Mouse (Mus musculus): Measurements from ENCODE around the gene Tubgcp6. TPM values are rescaled to one million over a fixed set of nuclear protein-coding genes. Genes with fewer than 3 reads are reported as not detected.

Gene Tubgcp6
- polyA plus RNA-seq, 1 experiment from 2014 or later: 15.6 TPM

- DNase-seq (ENCODE audit: low spot score): no peak
- no peak for ATAC-seq (replicated peaks; ENCODE audit: insufficient number of reproducible peaks, low FRiP score, low TSS enrichment, low read depth)
- no peak overlapping the region for H3K9ac ChIP-seq (replicated peaks; ENCODE audit: low read length)
- H3K4me3 ChIP-seq (ENCODE audit: low read depth, low read length): no peak overlapping the region
- no peak overlapping the region for H3K27ac ChIP-seq (replicated peaks; ENCODE audit: low read depth, low read length)
- H3K9me3 ChIP-seq (replicated peaks; ENCODE audit: control insufficient read depth, low read length): no peaks in the 10 kb centered on the region
- no peak overlapping the region for H3K4me2 ChIP-seq (ENCODE audit: low read depth, low read length)
- H3K36me3 ChIP-seq (replicated peaks; ENCODE audit: control insufficient read depth, insufficient read depth, low read depth, low read length): peaks cover 2% of the 10 kb centered on the region
- no peaks in the 10 kb centered on the region for H3K27me3 ChIP-seq (ENCODE audit: control insufficient read depth, insufficient read depth, low read length)
- peaks cover 8% of the 10 kb centered on the region; the same call in 1 of the 2 replicates for H3K4me1 ChIP-seq (ENCODE audit: control insufficient read depth, insufficient read depth, low read length)
Observed at GRCm38 (mm10) chr15:89118007-89118406, 4.9 kb downstream of the Tubgcp6 start.

- Histone ChIP-seq H3K4me3 (ENCODE audit: low read depth, low read length) (no peak overlapping the region), H3K9ac (replicated peaks; ENCODE audit: low read length) (no peak overlapping the region), H3K4me2 (ENCODE audit: low read depth, low read length) (no peak overlapping the region), H3K27me3 (ENCODE audit: control insufficient read depth, insufficient read depth, low read length) (no peaks in the 10 kb centered on the region), H3K9me3 (replicated peaks; ENCODE audit: control insufficient read depth, low read length) (no peaks in the 10 kb centered on the region), H3K4me1 (ENCODE audit: control insufficient read depth, insufficient read depth, low read length) (no peaks in the 10 kb centered on the region), H3K27ac (replicated peaks; ENCODE audit: low read depth, low read length) (no peak overlapping the region), H3K36me3 (replicated peaks; ENCODE audit: control insufficient read depth, insufficient read depth, low read depth, low read length) (peaks cover 8% of the 10 kb centered on the region)
- DNase-seq (ENCODE audit: low spot score) (no peak), ATAC-seq (replicated peaks; ENCODE audit: insufficient number of reproducible peaks, low FRiP score, low TSS enrichment, low read depth) (no peak)
- WGBS: 78% methylated on average over 9 of the region's 9 CpGs
Observed at GRCm38 (mm10) chr15:89110147-89110546, 12.8 kb downstream of the Tubgcp6 start.

DNA sequence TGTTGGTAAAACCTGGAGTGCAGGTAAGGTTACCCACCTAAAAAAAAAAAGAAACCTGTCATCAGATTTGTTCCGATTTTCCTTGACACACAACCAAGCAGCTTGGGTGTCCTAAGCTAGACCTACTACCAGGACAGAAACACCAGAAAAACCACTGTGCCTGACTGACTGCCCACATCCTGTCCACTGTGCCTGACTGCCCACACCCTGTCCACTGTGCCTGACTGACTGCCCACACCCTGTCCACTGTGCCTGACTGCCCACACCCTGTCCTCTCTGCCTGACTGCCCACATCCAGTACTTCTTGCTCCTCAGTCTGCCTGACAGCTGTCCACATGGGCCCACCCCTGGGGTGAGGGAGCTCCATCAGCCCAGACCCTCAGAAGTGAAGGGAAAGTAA is 15.9 kb downstream of the Tubgcp6 start:
- H3K27ac ChIP-seq (replicated peaks; ENCODE audit: low read depth, low read length): no peak overlapping the region
- H3K4me3 ChIP-seq (ENCODE audit: low read depth, low read length): no peak overlapping the region
- H3K9ac ChIP-seq (replicated peaks; ENCODE audit: low read length): no peak overlapping the region
- H3K4me1 ChIP-seq (ENCODE audit: control insufficient read depth, insufficient read depth, low read length): no peaks in the 10 kb centered on the region
- H3K4me2 ChIP-seq (ENCODE audit: low read depth, low read length): no peak overlapping the region
- no peak for DNase-seq (ENCODE audit: low spot score)
- no peak for ATAC-seq (replicated peaks; ENCODE audit: insufficient number of reproducible peaks, low FRiP score, low TSS enrichment, low read depth)
- H3K27me3 ChIP-seq (ENCODE audit: control insufficient read depth, insufficient read depth, low read length): no peaks in the 10 kb centered on the region
- peaks cover 11% of the 10 kb centered on the region for H3K36me3 ChIP-seq (replicated peaks; ENCODE audit: control insufficient read depth, insufficient read depth, low read depth, low read length)
- H3K9me3 ChIP-seq (replicated peaks; ENCODE audit: control insufficient read depth, low read length): no peaks in the 10 kb centered on the region
- 88% methylated on average over 1 of the region's 1 CpGs for WGBS

GRCm38 (mm10) chr15:89106073-89106472 is 16.8 kb downstream of the Tubgcp6 start:
- no peaks in the 10 kb centered on the region for H3K9me3 ChIP-seq (replicated peaks; ENCODE audit: control insufficient read depth, low read length)
- ATAC-seq (replicated peaks; ENCODE audit: insufficient number of reproducible peaks, low FRiP score, low TSS enrichment, low read depth) (no peak), DNase-seq (ENCODE audit: low spot score) (no peak)
- no peak overlapping the region for H3K4me3 ChIP-seq (ENCODE audit: low read depth, low read length)
- WGBS: 87% methylated on average over 13 of the region's 13 CpGs
- H3K36me3 ChIP-seq (replicated peaks; ENCODE audit: control insufficient read depth, insufficient read depth, low read depth, low read length): peaks cover 18% of the 10 kb centered on the region
- H3K4me1 ChIP-seq (ENCODE audit: control insufficient read depth, insufficient read depth, low read length): no peaks in the 10 kb centered on the region
- H3K27me3 ChIP-seq (ENCODE audit: control insufficient read depth, insufficient read depth, low read length): no peaks in the 10 kb centered on the region
- H3K9ac ChIP-seq (replicated peaks; ENCODE audit: low read length): no peak overlapping the region
- H3K27ac ChIP-seq (replicated peaks; ENCODE audit: low read depth, low read length): no peak overlapping the region
- no peak overlapping the region for H3K4me2 ChIP-seq (ENCODE audit: low read depth, low read length)

- ATAC-seq (replicated peaks; ENCODE audit: insufficient number of reproducible peaks, low FRiP score, low TSS enrichment, low read depth) (no peak), DNase-seq (ENCODE audit: low spot score) (no peak)
- H3K9ac ChIP-seq (replicated peaks; ENCODE audit: low read length): no peak overlapping the region
- no peaks in the 10 kb centered on the region for H3K4me1 ChIP-seq (ENCODE audit: control insufficient read depth, insufficient read depth, low read length)
- no peak overlapping the region for H3K4me2 ChIP-seq (ENCODE audit: low read depth, low read length)
- WGBS: 92% methylated on average over 8 of the region's 8 CpGs
- H3K4me3 ChIP-seq (ENCODE audit: low read depth, low read length): no peak overlapping the region
- H3K36me3 ChIP-seq (replicated peaks; ENCODE audit: control insufficient read depth, insufficient read depth, low read depth, low read length): peaks cover 18% of the 10 kb centered on the region
- H3K27ac ChIP-seq (replicated peaks; ENCODE audit: low read depth, low read length): no peak overlapping the region
- no peaks in the 10 kb centered on the region for H3K27me3 ChIP-seq (ENCODE audit: control insufficient read depth, insufficient read depth, low read length)
- H3K9me3 ChIP-seq (replicated peaks; ENCODE audit: control insufficient read depth, low read length): no peaks in the 10 kb centered on the region
Observed at GRCm38 (mm10) chr15:89104425-89104824, 18.5 kb downstream of the Tubgcp6 start.

DNA sequence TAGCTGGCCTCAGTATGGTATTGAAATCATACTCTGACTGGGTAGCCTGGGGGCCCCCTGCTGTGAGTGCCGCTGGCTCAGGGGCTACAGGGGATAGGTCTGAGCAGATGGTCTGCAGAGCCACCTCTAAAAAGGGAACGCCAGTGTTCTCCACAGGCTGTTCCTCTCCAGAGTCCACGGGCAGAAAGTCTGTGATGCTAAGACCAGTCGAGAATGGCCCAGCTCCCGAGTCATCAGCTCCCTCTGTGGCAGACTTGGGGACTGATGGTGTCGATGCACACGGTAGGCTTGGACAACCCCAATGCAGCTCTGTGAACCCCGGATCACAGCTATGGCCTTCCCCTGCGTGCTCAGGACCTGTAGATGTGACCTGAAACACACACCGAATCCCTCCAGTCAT is 19.0 kb downstream of the Tubgcp6 start:
- ATAC-seq (replicated peaks; ENCODE audit: insufficient number of reproducible peaks, low FRiP score, low TSS enrichment, low read depth) (no peak), DNase-seq (ENCODE audit: low spot score) (no peak)
- no peak overlapping the region for H3K9ac ChIP-seq (replicated peaks; ENCODE audit: low read length)
- H3K4me2 ChIP-seq (ENCODE audit: low read depth, low read length): no peak overlapping the region
- no peak overlapping the region for H3K4me3 ChIP-seq (ENCODE audit: low read depth, low read length)
- H3K27me3 ChIP-seq (ENCODE audit: control insufficient read depth, insufficient read depth, low read length): no peaks in the 10 kb centered on the region
- no peak overlapping the region for H3K27ac ChIP-seq (replicated peaks; ENCODE audit: low read depth, low read length)
- 88% methylated on average over 10 of the region's 10 CpGs for WGBS
- no peaks in the 10 kb centered on the region for H3K4me1 ChIP-seq (ENCODE audit: control insufficient read depth, insufficient read depth, low read length)
- H3K36me3 ChIP-seq (replicated peaks; ENCODE audit: control insufficient read depth, insufficient read depth, low read depth, low read length): peaks cover 18% of the 10 kb centered on the region
- no peaks in the 10 kb centered on the region for H3K9me3 ChIP-seq (replicated peaks; ENCODE audit: control insufficient read depth, low read length)

DNA sequence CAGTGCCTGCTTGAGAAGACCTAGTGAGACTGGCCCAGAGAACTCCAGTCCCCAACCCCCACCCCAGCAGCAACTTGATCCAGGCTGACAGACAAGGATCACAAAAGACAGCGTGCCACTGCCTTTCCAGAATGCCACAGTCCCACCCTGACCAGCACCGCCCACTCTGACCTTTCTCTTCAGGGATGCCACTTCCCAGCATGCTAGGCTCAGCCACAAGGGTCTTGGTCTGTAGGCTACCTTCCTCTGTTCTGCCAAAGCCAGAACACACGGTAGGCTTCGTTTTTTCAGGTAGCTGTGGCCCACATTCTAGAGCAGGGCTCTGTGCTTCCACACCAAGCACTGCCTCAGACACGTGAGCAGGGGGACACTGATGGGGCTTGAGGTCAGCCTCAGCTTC is 20.3 kb downstream of the Tubgcp6 start:
- no peak overlapping the region for H3K27ac ChIP-seq (replicated peaks; ENCODE audit: low read depth, low read length)
- peaks cover 15% of the 10 kb centered on the region for H3K36me3 ChIP-seq (replicated peaks; ENCODE audit: control insufficient read depth, insufficient read depth, low read depth, low read length)
- 72% methylated on average over 5 of the region's 5 CpGs for WGBS
- H3K4me1 ChIP-seq (ENCODE audit: control insufficient read depth, insufficient read depth, low read length): no peaks in the 10 kb centered on the region
- DNase-seq (ENCODE audit: low spot score) (no peak), ATAC-seq (replicated peaks; ENCODE audit: insufficient number of reproducible peaks, low FRiP score, low TSS enrichment, low read depth) (no peak; the same call in 1 of the 2 replicates)
- no peak overlapping the region for H3K4me2 ChIP-seq (ENCODE audit: low read depth, low read length)
- H3K9ac ChIP-seq (replicated peaks; ENCODE audit: low read length): no peak overlapping the region
- no peaks in the 10 kb centered on the region for H3K27me3 ChIP-seq (ENCODE audit: control insufficient read depth, insufficient read depth, low read length)
- H3K4me3 ChIP-seq (ENCODE audit: low read depth, low read length): no peak overlapping the region
- no peaks in the 10 kb centered on the region for H3K9me3 ChIP-seq (replicated peaks; ENCODE audit: control insufficient read depth, low read length)

DNA sequence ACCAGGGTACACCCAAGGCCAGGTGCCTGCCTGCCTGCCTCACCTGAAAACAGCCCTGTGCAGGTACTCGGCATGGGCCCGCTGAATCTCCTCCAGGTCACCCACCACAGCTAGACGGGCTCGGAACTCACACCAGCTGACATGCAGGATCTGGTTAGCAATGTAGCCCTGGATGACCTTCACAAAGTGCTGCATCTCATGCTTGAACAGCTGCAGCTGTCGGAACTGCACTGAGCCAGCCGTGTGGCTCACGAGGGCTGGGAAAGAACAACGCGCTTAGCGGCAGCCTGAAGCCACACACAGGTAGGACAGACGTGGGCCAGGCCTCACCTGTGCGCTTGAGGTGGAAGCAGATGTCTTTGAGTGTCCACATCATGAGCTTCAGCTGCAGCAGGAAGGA is 22.1 kb downstream of the Tubgcp6 start:
- no peak overlapping the region for H3K27ac ChIP-seq (replicated peaks; ENCODE audit: low read depth, low read length)
- no peak for ATAC-seq (replicated peaks; ENCODE audit: insufficient number of reproducible peaks, low FRiP score, low TSS enrichment, low read depth)
- H3K9me3 ChIP-seq (replicated peaks; ENCODE audit: control insufficient read depth, low read length): no peaks in the 10 kb centered on the region
- peaks cover 15% of the 10 kb centered on the region for H3K36me3 ChIP-seq (replicated peaks; ENCODE audit: control insufficient read depth, insufficient read depth, low read depth, low read length)
- no peak overlapping the region for H3K4me3 ChIP-seq (ENCODE audit: low read depth, low read length)
- H3K27me3 ChIP-seq (ENCODE audit: control insufficient read depth, insufficient read depth, low read length): no peaks in the 10 kb centered on the region
- DNase-seq (ENCODE audit: low spot score): no peak
- H3K9ac ChIP-seq (replicated peaks; ENCODE audit: low read length): no peak overlapping the region
- WGBS: 91% methylated on average over 12 of the region's 12 CpGs
- H3K4me2 ChIP-seq (ENCODE audit: low read depth, low read length): no peak overlapping the region
- H3K4me1 ChIP-seq (ENCODE audit: control insufficient read depth, insufficient read depth, low read length): no peaks in the 10 kb centered on the region
